Mouse (Mus musculus) embryonic facial prominence, embryonic 10.5 days (tissue): ENCODE data around the gene BC025446. TPM values are rescaled to one million over a fixed set of nuclear protein-coding genes. Genes with fewer than 3 reads are reported as not detected.
"Not testable (repeated sequence)": the region's sequence is repeated elsewhere in the genome, so short reads cannot be mapped to it uniquely, and the experiment has no call there.

Source experiments
- DNase-seq: peaks from one replicate; pipeline ENCODE4 v3.0.0-alpha.2; 2017; ENCODE audit warnings: low spot score
- H3K27ac ChIP-seq: fragments of 300-500 bp; sonication (generic); replicated peaks from 2 replicates; pipeline ENCODE4 v1.5.1; 2016; ENCODE audit warnings: mild to moderate bottlenecking
- H3K27me3 ChIP-seq: fragments of 300-500 bp; sonication (generic); replicated peaks from 2 replicates; pipeline ENCODE4 v1.6.1; 2016; ENCODE audit warnings: low read depth, mild to moderate bottlenecking; ENCODE audit not compliant: poor library complexity, severe bottlenecking
- H3K36me3 ChIP-seq: fragments of 300-500 bp; sonication (generic); replicated peaks from 2 replicates; pipeline ENCODE4 v1.6.1; 2016; ENCODE audit warnings: mild to moderate bottlenecking, moderate library complexity
- H3K4me1 ChIP-seq: fragments of 300-500 bp; sonication (generic); 2 replicates; pipeline ENCODE4 v1.6.1; 2016
- H3K4me3 ChIP-seq: fragments of 300-500 bp; sonication (generic); 2 replicates; pipeline ENCODE4 v1.5.1; 2016; ENCODE audit warnings: mild to moderate bottlenecking, moderate library complexity
- H3K9me3 ChIP-seq: fragments of 300-500 bp; sonication (generic); 2 replicates; pipeline ENCODE4 v1.6.1; 2016; ENCODE audit warnings: mild to moderate bottlenecking
- WGBS: fragments of 180-500 bp; shearing (Covaris S2); methylation state at CpG from one replicate; pipeline ENCODE4 v1.1.7; 2016; 5-methylcytosine and 5-hydroxymethylcytosine counted together
- polyA plus RNA-seq: library from polyadenylated mRNA; unstranded; fragments of >200 nt; fragmentation: Nextera tagmentation; extraction: Ambion mirVana; gene quantifications from 2 replicates; pipeline ENCODE4 v1.2.1, GENCODE M21; 2016

Gene BC025446
- polyA plus RNA-seq = not detected in 2 replicates

DNA sequence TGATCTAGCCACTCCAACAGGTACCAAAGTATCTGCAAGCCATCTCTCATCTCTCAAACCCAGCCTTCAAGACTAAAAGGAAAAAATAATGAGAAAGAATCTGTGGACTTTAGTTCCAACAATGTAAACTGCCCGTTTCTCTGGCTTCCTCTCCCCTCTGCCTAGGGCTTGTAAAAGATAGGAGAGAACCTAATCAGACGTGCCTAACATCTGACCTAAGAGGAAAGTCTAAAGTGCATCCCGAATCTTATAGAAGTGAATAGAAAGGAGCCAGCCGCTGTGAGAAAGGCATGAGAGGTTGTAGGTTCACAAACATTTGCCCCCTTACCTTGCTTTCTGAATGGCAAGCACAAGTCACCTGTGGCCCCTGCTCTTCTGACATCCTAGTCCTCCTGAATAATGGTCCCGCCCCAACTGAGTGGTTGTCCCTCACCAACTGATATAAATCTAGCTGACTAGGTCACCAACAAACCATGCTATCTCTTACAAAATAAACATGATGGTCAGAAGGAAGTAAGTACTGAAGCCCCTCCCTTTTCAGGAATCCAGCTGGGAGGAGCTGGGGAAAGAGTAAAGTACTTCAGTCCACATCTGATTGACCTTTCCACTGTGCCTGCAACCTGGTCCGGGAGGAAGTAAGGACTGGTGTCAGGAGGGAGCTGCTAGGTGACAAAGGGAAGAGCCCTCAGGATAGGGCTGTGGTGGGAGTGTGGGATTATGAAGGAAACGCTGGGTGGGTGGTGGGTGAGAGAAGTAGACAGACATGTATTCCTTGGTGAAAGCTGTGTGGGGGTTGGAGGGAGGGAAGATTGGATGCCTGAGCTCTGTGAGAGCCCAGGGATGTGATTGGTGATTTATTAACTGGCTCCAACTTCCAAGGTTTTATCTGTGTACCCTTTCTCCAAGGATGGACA is at the start of gene BC025446:
BC025446 (plus strand) TSS at position 599 of the 914 bp plus-strand sequence.
- Histone ChIP-seq H3K4me3 (no peak within 1 kb of the TSS), H3K36me3 (no peaks in the 10 kb centered on the region), H3K9me3 (peaks cover 10% of the 10 kb centered on the region; the same call in 1 of the 2 replicates), H3K27ac (no peak within 1 kb of the TSS), H3K27me3 (no peaks in the 10 kb centered on the region), H3K4me1 (no peaks in the 10 kb centered on the region)
- DNase-seq = no peak
- 84% methylated on average over 7 of the region's 7 CpGs for WGBS

DNA sequence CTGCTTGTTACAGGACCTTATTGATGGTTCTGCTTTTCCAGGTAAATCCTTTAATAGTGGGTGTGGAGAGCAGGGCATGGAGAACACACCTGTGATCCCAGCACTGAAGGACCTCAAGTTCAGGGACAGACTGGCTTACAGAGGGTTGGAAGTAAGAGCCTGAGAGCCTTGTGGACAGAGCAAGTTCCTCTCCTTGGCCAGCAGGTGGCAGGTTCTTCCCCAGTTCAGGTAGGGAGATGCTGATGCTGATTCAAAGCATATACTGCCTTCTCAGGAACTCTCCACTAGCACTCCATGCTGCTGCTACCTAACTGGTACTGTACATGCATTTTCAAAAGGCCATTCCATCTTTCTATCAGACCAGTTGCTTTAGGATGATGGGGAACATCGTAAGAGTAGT is 40.7 kb upstream of the BC025446 start:
- H3K27ac ChIP-seq = no peak overlapping the region
- H3K9me3 ChIP-seq = no peaks in the 10 kb centered on the region
- H3K4me1 ChIP-seq = no peaks in the 10 kb centered on the region
- no peaks in the 10 kb centered on the region for H3K36me3 ChIP-seq
- H3K4me3 ChIP-seq = no peak overlapping the region
- peak; percentile 31 for DNase-seq
- H3K27me3 ChIP-seq = no peaks in the 10 kb centered on the region
- 58% methylated on average over 1 of the region's 1 CpGs for WGBS

DNA sequence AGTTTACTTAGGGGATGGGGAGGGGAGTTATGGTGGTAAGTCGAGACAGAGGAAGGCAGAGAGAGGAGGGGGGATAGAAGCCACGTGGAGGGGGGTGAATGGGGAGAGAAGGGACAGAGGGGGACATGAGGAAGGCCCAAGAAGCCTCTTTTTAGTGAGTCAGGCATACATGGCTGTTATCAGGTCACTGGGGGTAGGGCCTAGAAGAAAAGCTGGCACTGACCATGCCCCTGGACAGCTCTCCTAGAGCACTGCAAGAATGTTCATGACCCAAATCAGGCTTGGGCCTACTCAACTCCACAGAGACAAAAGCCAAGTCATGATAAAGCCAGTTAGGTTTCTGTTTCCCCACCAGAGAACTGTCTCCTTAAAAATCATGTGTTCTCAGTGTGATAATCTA is 29.9 kb upstream of the BC025446 start:
- H3K36me3 ChIP-seq = no peaks in the 10 kb centered on the region
- H3K27ac ChIP-seq = no peak overlapping the region
- H3K4me1 ChIP-seq = no peaks in the 10 kb centered on the region
- H3K27me3 ChIP-seq = no peaks in the 10 kb centered on the region
- no peaks in the 10 kb centered on the region for H3K9me3 ChIP-seq
- no peak overlapping the region for H3K4me3 ChIP-seq
- no peak for DNase-seq
- 20% methylated on average over 2 of the region's 2 CpGs for WGBS

DNA sequence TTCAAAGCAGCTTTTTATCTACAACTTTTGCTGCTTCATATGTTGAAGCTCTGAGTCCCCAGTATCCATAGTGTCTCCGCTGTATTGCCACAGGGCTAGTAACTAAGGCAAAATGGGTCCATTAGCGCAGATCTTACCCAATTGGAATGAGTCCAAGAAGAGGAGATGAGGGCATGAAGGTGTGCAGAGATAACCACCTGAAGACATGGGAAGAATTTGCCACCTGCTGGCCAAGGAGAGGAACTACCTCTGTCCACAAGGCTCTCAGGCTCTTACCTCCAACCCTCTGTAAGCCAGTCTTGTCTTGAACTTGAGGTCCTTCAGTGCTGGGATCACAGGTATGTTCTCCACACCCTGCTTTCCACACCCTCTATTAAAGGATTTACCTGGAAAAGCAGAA is 27.1 kb upstream of the BC025446 start:
- peak; percentile 9 for DNase-seq

DNA sequence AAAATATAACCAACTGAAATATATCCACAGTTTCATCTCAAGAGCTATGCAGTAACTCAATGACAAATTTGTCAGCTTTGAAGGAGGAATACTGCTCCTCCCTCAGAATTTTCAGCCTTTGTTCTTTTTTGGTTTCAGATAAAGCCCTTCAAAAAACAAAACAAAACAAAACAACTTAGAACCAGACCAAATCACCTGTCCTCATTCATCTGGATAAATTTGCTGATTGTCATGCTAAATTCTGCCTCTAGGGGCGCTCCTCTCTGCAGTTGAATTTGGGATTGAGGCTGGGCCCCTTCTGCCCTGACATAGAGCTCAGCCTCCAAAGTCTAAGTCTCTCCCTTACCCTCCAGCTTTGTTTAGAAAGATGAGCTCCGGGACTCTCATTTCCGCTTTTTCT is 25.6 kb upstream of the BC025446 start:
- DNase-seq, H3K9me3 ChIP-seq, H3K27ac ChIP-seq, H3K27me3 ChIP-seq, H3K4me3 ChIP-seq, H3K4me1 ChIP-seq, H3K36me3 ChIP-seq: not testable (repeated sequence)
- 40% methylated on average over 2 of the region's 3 CpGs for WGBS

More for the DNA sequence above, 27.1 kb upstream of the BC025446 start:
- 75% methylated on average over 2 of the region's 2 CpGs for WGBS
- no peaks in the 10 kb centered on the region for H3K4me1 ChIP-seq
- no peaks in the 10 kb centered on the region for H3K36me3 ChIP-seq
- no peaks in the 10 kb centered on the region for H3K9me3 ChIP-seq
- H3K4me3 ChIP-seq = no peak overlapping the region
- no peak overlapping the region for H3K27ac ChIP-seq
- H3K27me3 ChIP-seq = no peaks in the 10 kb centered on the region

DNA sequence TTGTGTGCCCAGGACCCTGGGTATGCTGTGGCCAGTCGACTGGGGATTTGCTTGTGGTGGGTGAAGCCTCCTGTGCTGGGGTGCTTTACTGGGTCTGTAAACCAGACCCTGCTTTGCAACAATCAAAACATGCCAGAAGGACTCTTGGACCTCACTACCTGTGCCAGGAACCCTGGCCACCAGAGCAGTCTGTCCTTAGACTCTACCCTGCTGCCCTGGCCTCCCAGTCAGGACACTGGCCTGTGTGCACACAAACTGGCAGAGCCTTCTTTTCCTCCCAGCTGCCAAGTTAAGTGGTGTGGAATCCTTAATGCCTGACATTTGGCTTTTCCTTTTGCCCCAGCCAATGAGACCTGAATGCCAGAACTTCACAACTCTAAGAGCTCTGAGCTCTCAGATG is 655 bp downstream of the BC025446 start:
- no peaks in the 10 kb centered on the region for H3K36me3 ChIP-seq
- H3K27me3 ChIP-seq = no peaks in the 10 kb centered on the region
- H3K27ac ChIP-seq = no peak overlapping the region
- no peaks in the 10 kb centered on the region for H3K4me1 ChIP-seq
- H3K9me3 ChIP-seq = peaks cover 10% of the 10 kb centered on the region; the same call in 1 of the 2 replicates
- H3K4me3 ChIP-seq = no peak overlapping the region
- DNase-seq = no peak
- WGBS = 83% methylated on average over 1 of the region's 1 CpGs

DNA sequence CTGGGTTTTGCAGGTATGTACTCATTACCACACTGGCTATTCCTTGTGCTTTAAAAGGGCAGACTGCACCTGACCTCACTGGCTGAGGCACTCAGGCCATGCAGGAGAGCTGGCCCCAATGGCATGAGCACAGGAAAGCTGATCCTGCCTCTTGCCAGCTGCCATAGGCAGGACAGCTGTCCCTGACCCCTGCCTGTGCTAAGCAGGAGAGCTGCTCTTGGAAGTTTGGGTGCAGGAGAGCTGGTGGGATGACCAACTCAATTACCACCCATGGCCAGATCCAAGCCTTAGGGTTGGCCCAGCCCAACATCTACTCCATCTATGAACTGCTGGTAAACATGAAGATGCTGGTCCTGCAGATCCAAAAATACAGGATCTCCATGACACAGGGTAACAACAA is 5.8 kb downstream of the BC025446 start:
- no peaks in the 10 kb centered on the region for H3K27me3 ChIP-seq
- DNase-seq = no peak
- no peak overlapping the region for H3K4me3 ChIP-seq

DNA sequence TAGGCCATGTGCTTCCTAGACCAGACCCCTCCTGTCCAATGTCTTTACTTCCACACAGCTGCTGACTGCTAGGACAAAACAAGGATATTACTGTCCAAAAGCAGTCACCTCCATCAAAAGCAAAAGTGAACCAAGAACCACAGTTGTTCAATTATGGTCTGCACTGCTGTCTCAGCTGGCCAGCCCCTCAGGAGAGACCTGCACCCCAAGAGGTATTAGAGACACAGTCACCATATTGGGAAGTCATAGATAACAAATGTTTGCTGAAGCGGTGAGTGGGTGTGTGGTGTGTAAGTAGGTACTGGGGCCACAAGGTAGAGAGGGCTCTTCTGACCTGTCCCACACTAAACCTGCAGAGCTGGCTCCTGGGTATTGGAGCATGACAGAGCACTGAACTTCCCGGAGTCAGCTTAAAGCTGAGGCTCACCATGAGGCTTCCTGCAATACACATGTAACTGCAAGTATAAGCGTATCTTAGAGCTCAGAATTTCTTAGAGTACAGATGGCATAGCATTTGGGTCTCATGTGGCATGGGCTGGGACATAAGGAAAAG is 21.6 kb downstream of the BC025446 start:
- no peaks in the 10 kb centered on the region for H3K27me3 ChIP-seq
- H3K4me1 ChIP-seq = 0 out of 2 replicates have a peak, but pooled peaks cover 4% of the 10 kb centered on the region
- H3K4me3 ChIP-seq = no peak overlapping the region
- no peak for DNase-seq
- H3K9me3 ChIP-seq = no peaks in the 10 kb centered on the region
- no peaks in the 10 kb centered on the region for H3K36me3 ChIP-seq
- no peak overlapping the region for H3K27ac ChIP-seq
- WGBS = 81% methylated on average over 3 of the region's 3 CpGs

More for the DNA sequence above, 5.8 kb downstream of the BC025446 start:
- no peaks in the 10 kb centered on the region for H3K36me3 ChIP-seq
- no peaks in the 10 kb centered on the region for H3K4me1 ChIP-seq
- H3K27ac ChIP-seq = no peak overlapping the region
- peaks cover 6% of the 10 kb centered on the region; the same call in 1 of the 2 replicates for H3K9me3 ChIP-seq

DNA sequence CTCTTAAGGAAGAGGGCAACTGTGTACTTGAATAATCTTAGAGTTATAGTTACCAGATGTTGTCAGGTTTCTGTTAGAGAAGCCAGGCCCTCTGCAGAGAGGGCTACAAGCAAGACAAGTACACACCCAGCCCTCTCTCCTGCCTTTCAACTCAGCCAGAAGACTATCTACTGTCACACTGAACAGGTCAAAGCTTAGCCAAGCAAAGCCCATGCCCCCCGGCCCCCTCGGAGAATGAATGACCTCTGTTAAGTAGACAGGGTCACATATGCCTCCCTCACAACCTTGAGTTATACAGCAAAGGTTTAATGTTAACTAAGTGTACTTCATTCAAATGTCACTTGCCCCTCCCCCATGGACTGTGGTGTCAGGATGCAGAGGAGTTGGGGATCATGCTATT is 24.4 kb downstream of the BC025446 start:
- no peaks in the 10 kb centered on the region for H3K27me3 ChIP-seq
- H3K9me3 ChIP-seq = no peaks in the 10 kb centered on the region
- no peak overlapping the region for H3K27ac ChIP-seq
- 74% methylated on average over 2 of the region's 2 CpGs for WGBS
- DNase-seq = peak; percentile 9
- 0 out of 2 replicates have a peak, but pooled peaks cover 4% of the 10 kb centered on the region for H3K4me1 ChIP-seq
- no peaks in the 10 kb centered on the region for H3K36me3 ChIP-seq
- H3K4me3 ChIP-seq = no peak overlapping the region

DNA sequence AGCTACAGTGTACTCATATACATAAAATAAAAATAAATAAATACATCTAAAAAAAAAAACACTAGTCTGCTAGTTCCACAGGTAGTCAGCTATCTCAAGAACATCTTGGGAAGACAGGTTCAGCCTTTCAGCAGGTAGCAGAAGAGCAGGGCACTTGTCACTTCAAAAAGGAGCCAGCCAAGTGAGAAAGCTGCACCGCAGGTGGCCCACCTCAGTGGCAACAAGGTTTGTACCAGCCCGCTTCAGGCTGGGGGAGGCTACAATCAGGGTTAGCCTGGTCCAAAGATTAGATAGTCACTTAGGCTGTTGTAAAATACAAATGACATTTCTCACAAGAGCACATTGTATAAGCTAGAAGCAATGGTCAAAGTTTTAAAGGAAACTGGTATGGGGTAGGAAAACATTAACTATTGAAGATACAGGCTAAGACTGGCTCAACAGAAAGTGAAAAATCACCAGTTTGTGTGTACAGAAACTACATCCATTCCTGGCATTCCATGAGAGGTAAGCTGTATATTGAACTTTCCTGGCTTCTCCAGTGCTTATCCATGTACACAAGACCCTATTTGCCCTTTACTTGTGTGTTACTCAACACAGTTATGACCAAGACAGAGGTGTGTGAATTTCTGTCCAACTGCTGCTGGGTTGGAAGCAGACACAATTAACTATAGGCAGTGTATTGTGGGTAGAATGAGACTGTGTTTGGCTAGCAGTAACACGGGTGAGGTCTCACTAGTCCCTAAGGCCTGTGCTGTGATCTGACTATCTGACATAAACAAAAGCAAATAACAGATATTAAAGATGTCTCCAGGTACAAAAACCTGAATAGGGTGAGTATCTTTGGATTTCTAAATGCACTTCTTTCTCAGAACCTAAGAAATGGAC is 26.8 kb downstream of the BC025446 start:
- Histone ChIP-seq H3K4me1 (0 out of 2 replicates have a peak, but pooled peaks cover 4% of the 10 kb centered on the region), H3K4me3 (no peak overlapping the region), H3K36me3 (no peaks in the 10 kb centered on the region), H3K27me3 (no peaks in the 10 kb centered on the region), H3K9me3 (no peaks in the 10 kb centered on the region), H3K27ac (no peak overlapping the region)
- WGBS = 75% methylated on average over 3 of the region's 3 CpGs
- no peak for DNase-seq

DNA sequence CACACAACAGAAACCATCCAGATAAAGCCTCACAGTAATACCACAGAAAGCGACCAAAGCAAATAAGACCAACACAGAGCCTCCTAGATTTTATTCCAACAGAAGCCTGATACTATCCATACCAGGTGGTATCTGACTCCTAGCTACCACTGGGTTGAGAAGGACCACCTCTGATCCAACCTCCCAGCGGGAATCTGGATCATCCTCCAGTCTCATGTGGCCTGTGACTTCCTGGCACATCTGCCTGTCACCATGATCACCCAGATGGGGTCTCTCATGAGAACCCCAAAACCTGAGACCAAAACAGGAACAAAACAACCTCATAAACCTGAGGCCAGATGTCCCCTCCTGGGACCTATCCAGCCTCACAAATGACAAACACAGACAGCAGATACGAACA is 38.5 kb downstream of the BC025446 start:
- no peak overlapping the region for H3K4me3 ChIP-seq
- no peak overlapping the region for H3K27ac ChIP-seq
- no peaks in the 10 kb centered on the region for H3K27me3 ChIP-seq
- H3K9me3 ChIP-seq = no peaks in the 10 kb centered on the region
- no peak for DNase-seq
- no peaks in the 10 kb centered on the region for H3K4me1 ChIP-seq
- H3K36me3 ChIP-seq = no peaks in the 10 kb centered on the region
- 90% methylated on average over 3 of the region's 3 CpGs for WGBS

DNA sequence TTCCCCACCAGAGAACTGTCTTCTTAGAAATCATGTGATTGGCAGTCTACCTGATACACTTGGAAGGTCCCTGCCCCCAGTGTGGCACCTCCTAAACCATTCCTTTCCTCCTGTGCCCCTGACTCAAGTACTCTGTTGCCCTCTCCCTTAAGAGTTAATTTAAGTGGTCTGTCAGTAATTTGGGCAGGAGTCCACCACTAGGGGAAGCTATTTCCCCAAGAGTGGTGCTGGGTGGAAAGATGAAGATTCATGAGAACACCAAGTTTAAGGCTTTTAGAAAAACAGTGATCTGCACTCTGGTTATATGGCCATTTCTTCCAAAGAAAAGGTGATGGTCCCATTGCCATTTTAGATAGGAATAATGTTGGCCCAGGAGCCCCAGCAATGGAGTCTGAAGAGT is 49.7 kb downstream of the BC025446 start:
- H3K36me3 ChIP-seq = no peaks in the 10 kb centered on the region

More for the DNA sequence above, 49.7 kb downstream of the BC025446 start:
- Histone ChIP-seq H3K4me3 (no peak overlapping the region), H3K9me3 (0 out of 2 replicates have a peak, but pooled peaks cover 6% of the 10 kb centered on the region), H3K27ac (no peak overlapping the region), H3K4me1 (no peaks in the 10 kb centered on the region), H3K27me3 (no peaks in the 10 kb centered on the region)
- DNase-seq = no peak
